Mouse (Mus musculus) thymus, postnatal 10 days (tissue): ENCODE results near the gene Gmfg.

Source experiments
- DNase-seq, 2 experiments: peaks; one replicate each; pipeline ENCODE4 v3.0.0; 2021; ENCODE audit warnings: low spot score in 2 of 2

Gmfg gene

DNA sequence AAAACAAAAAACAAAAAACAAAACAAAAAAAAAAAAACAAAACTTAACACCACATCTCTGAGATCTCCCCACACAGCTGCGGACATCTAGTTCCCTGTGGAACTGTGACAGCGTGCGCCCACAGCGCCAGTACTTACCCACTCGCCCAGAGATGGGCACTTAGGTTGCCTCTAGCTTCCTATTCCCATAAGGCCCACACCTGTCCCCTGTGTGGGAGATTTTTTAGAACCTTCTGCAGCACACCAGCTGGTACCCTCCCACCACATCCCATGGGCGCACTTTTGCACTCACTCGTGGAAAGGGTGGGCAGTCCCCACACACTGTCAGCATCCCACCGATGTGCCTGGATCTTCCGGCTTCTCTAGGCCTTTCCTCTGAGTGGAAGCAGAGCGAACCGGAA lies 45.6 kb downstream of the Gmfg start:
- no peak for DNase-seq

DNA sequence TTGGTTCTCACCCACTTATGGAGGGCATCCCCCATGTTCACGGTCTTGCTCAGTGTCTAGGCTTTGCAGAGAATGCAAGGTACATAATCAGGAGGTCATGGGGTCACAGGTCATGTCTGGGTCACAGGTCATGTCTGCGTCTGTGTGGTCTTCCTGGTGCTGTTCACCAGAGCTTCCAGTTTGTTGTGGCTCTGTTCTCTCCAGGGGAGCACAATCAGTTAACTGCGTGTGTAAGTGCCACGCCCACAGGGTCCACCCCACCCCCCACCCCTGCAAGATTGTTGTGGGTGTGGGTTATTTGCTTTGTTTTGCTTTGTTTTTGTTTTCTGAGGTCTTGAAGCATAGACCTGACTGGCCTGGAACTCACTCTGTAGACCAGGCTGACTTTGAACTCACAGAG lies 46.9 kb downstream of the Gmfg start:
- DNase-seq = no peak

DNA sequence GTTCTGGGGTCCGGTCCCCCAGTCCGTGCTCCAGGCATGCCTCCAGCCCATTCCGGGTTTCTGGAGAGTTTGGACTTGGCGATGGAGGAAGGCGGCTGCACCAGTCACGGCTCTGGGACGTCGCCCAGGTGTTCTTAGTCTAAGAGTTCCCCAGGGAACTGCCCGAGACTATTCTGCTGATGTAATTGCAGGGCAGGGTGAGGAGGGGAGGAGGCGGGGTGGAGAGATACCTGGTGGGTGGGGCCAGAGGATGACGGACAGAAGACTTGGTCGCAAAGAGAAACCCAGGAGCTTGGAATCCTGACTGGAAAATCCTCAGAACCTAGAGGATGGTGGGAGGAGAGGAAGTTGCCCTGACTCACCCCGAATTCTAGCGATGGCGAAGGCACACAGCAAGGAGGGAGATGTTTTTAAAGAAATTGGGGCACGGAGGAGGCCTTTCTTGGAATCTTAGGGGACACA lies 50.8 kb downstream of the Gmfg start:
- DNase-seq = no peak

DNA sequence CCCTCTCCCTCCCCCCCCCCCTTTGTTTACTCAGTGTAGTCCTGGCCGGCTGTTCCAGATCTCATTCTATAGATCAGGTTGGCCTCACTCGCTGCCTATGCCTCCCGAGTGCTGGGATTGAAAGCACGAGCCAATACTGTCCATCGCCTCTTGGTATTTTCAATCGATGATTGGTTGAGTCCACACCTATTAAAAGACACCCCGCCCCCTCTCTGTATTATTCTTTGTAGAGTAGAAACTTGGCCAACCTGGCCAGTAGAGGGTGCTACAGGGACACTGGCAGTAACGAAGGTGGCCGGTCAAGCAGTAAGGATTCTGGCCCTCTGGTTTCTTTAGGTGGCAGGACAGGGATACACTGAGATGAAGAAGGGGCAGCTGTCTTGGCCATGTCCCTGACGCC lies 53.2 kb downstream of the Gmfg start:
- peak; percentile 18 to 56 for DNase-seq

DNA sequence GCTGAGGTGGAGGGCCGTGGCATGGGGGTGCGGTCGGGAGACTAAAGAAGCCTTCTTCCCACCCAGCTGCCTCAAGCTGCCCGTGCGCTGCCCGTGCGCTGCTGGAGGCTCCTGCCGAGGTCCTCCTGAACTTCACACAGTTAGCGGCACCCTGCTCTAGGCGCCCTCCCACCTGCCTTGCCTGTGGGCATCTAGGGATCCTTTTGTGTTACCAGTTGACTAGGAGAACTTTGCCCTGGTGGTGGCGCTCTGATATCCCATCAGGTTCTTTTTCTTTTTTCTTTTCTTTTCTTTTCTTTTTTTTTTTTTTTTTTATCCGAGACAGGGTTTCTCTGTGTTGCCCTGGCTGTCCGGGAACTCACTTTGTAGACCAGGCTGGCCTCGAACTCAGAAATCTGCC lies 53.7 kb downstream of the Gmfg start:
- DNase-seq = peak in 1 of 2 experiments; percentile 14

DNA sequence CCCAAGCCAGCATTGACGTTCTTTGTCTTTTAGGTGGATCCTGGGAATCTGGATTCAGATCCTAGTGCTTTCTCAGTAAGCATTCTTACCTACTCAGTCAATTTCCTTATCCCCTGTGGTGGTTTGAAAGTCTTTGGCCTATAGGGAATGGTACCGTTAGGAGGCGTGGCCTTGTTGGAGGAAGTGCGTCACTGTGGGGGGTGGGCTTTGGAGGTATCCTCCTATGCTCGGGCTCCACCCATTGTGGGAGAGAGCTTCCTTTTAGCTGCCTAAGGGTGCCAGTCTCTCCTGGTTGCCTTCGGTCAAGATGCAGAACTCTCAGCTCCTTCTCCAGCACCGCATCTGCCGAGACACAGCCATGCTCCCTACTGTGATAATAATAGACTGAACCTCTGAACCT lies 55.1 kb downstream of the Gmfg start:
- DNase-seq = no peak

DNA sequence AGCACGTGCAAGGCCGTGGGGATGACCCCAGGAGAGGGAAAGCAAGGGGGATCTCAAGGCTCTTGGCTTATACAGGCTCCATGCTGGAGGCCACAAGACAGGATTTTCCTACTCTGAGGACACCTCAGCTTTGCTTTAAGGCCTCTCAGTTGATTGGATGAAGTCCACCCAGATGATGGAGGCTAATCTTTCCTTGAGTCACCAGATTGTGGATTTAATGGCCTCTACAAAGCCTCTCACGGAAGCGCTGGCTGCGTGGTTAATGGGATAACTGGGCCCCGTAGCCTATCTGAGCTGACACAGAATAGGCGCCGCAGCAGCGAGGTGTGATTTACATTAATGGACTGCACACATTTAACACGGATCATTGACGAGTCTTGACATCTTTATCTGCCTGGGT lies 58.2 kb downstream of the Gmfg start:
- no peak for DNase-seq
